Mouse (Mus musculus): ENCODE measurements around the gene Ldhd. TPM values are rescaled to one million over a fixed set of nuclear protein-coding genes. Genes with fewer than 3 reads are reported as not detected.

The Ldhd gene
- total RNA-seq, 2 experiments from 2014 or later, result 14.1 to 16.0 TPM

DNA sequence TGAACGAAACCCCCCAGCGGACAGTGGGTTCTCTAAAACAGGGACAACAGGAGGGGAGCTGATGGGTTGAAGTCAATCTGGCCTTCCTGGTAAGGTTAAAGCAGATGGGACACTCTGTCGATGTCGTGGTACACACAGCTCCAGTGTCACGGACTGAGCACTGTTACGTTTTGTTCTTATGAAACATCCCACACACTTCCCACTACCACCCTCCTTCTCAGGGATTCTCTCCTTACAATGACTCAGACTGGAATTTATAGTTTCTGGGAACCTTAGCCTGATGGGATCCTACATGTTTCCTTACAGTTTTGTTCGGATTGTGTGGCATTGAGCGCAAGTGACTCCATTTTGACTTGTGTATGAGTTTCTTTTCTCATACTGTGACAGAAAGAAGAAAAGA is 1.4 kb upstream of the Ldhd start:
- intact Hi-C loops (cut with DNase I; ENCODE audit: low total_unique reads), result no loop called here
- no peak for DNase-seq

DNA sequence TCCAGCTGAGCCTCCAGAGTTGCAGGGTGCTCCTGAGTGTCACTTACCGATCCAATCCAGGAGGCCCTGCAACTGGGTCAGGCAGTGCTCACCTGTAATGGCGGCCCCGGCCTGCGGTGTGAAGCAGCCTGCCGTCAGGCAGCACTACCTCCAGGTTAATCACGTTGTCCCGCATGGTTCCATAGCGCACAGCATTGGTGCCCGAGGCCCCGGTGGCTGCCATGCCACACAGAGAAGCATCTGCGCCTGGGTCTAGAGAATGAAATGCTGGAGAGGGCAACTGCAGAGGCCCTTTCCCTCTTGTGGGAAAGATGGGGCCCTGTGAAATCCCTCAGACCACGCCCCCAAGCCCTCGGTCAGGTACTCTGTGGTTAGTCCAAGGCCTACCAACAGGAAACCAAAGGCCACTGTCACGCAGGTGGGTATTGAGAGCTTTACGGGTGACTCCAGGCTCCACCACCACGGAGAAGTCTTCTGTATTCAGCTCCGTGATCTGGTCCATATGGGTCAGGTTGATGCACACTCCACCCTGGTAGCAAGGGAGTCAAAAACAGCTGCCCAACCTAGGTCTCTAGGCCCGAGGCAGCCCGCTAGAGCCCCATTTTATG is 1.2 kb downstream of the Ldhd start:
- intact Hi-C loops (cut with DNase I; ENCODE audit: low total_unique reads), result no loop called here
- peak; percentile 6 for DNase-seq

GRCm38 (mm10) chr8:111628401-111628800 is 1.8 kb downstream of the Ldhd start:
- DNase-seq, result no peak
- intact Hi-C loops (cut with DNase I; ENCODE audit: low total_unique reads), result no loop called here

DNA sequence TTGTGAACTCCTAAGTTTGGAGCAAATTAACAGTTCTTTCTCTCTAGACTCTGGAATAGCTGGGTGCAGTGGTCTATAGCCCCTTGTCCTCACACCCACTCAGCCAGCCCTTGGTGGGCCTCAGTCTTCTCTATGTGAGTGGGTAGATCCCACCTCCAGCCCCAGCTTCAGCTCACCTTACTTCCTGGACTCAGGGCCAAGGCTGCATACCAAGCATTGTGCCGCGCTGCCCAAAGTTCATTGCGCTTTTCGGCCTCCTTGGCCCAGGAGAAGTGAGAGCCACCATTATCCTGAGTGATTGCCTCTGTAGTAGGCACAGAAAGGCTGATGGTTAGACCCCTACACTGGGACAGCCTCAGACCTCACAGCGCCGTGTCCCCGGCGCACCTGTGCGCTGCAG is 2.3 kb downstream of the Ldhd start:
- DNase-seq, result no peak
- intact Hi-C loops (cut with DNase I; ENCODE audit: low total_unique reads), result no loop called here

- intact Hi-C loops (cut with DNase I; ENCODE audit: low total_unique reads), result no loop called here
Observed at GRCm38 (mm10) chr8:111626933-111627332, 3.2 kb downstream of the Ldhd start.

DNA sequence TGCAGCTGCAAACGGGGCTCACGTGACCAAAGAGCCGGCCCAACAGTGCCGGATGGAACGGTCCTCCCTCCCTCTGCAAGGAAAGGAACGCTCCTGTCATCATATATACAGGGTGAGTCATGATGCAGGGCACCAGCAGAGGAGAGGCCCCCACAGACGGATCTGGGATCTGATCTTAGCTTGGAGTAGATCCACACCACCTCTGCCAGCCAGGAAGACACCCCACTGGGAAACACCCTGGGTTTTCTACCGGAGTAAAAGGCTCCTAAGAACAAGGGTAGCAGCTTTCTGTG is 3.7 kb downstream of the Ldhd start:
- DNase-seq, result peak; percentile 8
- intact Hi-C loops (cut with DNase I; ENCODE audit: low total_unique reads), result no loop called here

More at GRCm38 (mm10) chr8:111626933-111627332, 3.2 kb downstream of the Ldhd start:
- DNase-seq, result peak; percentile 9

DNA sequence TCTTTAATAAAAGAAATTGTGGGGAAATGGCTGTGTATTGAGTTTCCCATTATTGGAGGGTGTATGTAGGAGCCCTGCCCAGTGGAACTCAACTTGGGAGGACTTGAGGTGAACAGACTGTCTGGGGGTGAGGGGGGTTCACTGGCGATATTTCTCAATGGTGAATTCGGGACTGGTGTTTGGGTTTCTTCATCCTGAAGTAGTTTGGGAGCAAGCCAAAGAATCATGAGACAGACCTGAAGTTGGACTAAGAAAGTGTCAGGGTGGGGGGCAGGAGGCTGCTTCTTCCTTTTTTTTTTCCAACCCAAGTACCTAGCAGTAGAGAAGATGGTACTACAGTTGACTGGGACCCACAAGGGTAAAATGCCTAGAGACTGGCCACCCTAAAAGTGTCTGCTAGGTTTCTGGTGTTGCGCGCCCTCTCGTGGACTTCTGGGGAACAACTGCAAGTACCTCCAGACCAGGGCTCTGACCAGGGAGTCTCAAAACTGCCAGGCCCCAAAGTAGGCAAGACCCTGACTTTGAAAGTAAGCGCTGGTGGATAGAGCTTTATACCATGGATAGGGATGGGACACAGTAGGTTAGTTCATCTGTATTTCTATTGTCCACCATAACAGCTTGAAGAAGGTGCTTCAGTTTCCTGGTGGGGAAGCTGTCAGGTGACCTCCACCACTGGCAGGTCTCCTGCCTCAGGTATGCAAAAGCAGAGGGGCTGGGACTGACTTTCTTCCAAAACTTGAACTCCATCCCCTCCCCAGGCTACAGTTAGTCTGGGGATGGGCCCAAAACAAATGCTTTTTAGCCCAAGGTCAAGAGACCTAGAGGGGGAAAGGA is 4.3 kb downstream of the Ldhd start:
- peak; percentile 72 for DNase-seq
- intact Hi-C loops (cut with DNase I; ENCODE audit: low total_unique reads), result loop anchor here (2.0 kb wide), 1 partner anchor 89 kb away; the partner anchor contains the start of gene Znrf1

GRCm38 (mm10) chr8:111624853-111625221 is 5.3 kb downstream of the Ldhd start:
- intact Hi-C loops (cut with DNase I; ENCODE audit: low total_unique reads), result loop anchor here (2.0 to 5.0 kb wide), 2 partner anchors 88 to 98 kb away; partner anchors contain the start of gene Znrf1
- DNase-seq, result peak; percentile 61

GRCm38 (mm10) chr8:111624081-111624852 is 5.9 kb downstream of the Ldhd start:
- DNase-seq, result peak; percentile 76
- intact Hi-C loops (cut with DNase I; ENCODE audit: low total_unique reads), result loop anchor here (2.0 to 5.0 kb wide), 2 partner anchors 87 to 97 kb away; partner anchors contain the start of gene Znrf1

DNA sequence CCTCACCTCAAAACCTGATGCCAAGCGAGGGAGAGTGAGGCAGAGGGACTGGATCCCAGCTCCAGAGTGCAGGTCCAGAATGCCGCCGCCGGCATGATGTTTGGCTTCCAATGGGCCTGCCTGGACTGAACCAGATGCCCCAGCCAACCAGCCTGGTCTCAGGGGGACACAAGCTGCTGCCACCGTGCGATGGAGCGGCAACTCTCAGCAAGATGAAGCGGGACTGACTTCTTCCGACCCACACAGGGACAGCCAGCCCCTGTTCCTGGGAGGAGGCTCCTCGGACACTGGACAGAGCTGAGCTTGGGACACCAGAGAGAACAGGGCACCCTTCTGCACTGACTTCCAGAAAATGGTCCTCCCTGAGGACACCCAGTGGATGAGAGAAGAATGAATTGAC is 7.6 kb downstream of the Ldhd start:
- intact Hi-C loops (cut with DNase I; ENCODE audit: low total_unique reads), result loop anchor here (5.0 kb wide), 1 partner anchor 95 kb away; no protein-coding TSS in a partner anchor
- DNase-seq, result no peak

GRCm38 (mm10) chr8:111622104-111622503 is 8.1 kb downstream of the Ldhd start:
- intact Hi-C loops (cut with DNase I; ENCODE audit: low total_unique reads), result loop anchor here (5.0 kb wide), 1 partner anchor 95 kb away; no protein-coding TSS in a partner anchor

DNA sequence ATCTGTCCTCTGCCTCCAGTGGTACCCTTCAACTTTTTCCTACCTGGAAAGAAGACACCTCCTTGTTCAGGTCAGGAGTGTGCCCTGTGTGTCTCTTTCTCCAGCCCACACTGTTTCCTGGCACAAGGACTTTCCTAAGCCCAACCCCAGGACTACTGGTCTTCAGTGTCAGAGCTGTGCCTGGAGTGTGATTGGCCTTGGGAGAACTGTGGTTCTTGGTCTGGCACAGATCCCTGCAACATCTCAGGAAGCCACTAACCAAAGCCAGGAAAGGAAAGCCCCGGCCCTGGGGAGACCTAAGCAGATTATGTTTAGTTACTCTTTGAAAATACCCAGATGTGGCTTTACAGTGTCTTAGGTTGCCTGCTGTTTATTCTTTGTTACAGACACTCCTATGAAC is 10.2 kb downstream of the Ldhd start:
- DNase-seq, result no peak
- intact Hi-C loops (cut with DNase I; ENCODE audit: low total_unique reads), result loop anchor here (5.0 kb wide), 1 partner anchor 93 kb away; no protein-coding TSS in a partner anchor

More at GRCm38 (mm10) chr8:111622104-111622503, 8.1 kb downstream of the Ldhd start:
- no peak for DNase-seq

- intact Hi-C loops (cut with DNase I; ENCODE audit: low total_unique reads), result no loop called here
- no peak for DNase-seq
Observed at GRCm38 (mm10) chr8:111618273-111618672, 11.9 kb downstream of the Ldhd start.

- intact Hi-C loops (cut with DNase I; ENCODE audit: low total_unique reads), result no loop called here
- DNase-seq, result no peak
Observed at GRCm38 (mm10) chr8:111617812-111618211, 12.4 kb downstream of the Ldhd start.

DNA sequence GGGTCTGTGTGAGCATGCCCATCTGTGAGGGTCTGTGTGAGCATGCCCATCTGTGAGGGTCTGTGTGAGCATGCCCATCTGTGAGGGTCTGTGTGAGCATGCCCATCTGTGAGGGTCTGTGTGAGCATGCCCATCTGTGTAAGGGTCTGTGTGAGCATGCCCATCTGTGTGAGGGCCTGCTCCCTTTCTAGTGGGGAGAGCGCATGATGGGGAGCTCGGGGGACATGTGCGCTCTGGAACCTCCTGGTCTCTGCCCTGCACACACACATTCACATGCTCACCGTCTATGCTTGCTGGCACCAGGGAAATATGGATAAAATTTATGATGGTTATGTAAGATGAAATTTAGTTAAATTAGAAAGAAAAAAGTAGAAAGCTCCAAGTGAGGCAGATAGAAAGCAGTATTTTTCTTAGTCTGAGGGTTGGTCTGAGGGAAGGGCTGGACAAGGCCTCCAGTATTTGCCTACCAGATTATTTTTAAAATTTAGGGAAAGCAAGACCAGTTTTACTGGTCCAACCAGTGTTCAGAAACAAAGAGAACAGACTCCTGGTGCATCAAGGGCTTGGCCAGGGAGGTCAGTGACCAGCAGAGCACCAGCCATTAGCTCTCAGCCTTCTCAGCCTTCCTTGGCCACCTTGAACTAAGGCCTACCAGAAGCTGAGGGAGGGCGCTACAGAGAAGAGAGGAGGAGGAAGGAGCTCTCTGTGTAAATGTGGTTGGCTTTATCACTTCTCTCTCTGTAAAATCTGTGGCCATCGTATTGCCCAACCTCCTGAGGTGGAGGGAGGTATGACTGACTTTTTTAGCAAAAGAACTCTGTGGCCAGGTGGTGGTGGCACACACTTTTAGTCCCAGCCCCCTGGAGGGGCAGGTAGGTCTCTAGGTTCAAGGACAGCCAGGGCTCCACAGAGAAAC is 15.1 kb downstream of the Ldhd start:
- no peak for DNase-seq
- intact Hi-C loops (cut with DNase I; ENCODE audit: low total_unique reads), result no loop called here

GRCm38 (mm10) chr8:111613181-111613580 is 17.0 kb downstream of the Ldhd start:
- no peak for DNase-seq
- intact Hi-C loops (cut with DNase I; ENCODE audit: low total_unique reads), result no loop called here

- intact Hi-C loops (cut with DNase I; ENCODE audit: low total_unique reads), result no loop called here
- DNase-seq, result no peak
Observed at GRCm38 (mm10) chr8:111607414-111607813, 22.8 kb downstream of the Ldhd start.

- intact Hi-C loops (cut with DNase I; ENCODE audit: low total_unique reads), result no loop called here
- no peak for DNase-seq
Observed at GRCm38 (mm10) chr8:111606961-111607360, 23.2 kb downstream of the Ldhd start.

DNA sequence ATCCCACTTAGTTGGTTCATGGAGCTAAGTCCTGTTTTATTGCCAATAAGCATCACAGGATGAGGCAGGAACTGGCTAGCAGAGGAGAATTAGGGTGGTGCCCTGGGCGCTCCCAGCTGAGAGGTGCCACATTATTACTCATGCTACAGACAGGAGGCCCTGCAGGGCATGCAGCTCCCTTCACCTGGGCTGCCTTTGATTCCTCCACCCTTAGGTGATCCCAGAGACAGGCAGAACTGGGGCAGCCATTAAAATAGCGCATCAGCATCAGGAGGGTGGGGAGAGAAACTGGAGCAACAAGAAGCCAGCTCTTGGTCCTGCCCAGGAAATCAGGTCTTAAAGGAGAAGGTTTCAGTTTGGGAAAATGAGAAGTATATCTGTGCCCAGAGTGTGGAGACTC is 25.2 kb downstream of the Ldhd start:
- intact Hi-C loops (cut with DNase I; ENCODE audit: low total_unique reads), result no loop called here
- DNase-seq, result no peak
